Mouse (Mus musculus) forebrain, embryonic 14.5 days (tissue): Measurements from ENCODE around the gene Ltb4r2. TPM values are rescaled to one million over a fixed set of nuclear protein-coding genes. Genes with fewer than 3 reads are reported as not detected.
"Not testable (repeated sequence)": the region's sequence is repeated elsewhere in the genome, so short reads cannot be mapped to it uniquely, and the experiment has no call there.

Source experiments
- ATAC-seq: fragments of 200-750 bp; cut with Nextera tagmentation; 2 replicates; pipeline ENCODE4 v1.8.0; 2017; ENCODE audit warnings: mild to moderate bottlenecking, moderate library complexity
- DNase-seq: peaks from one replicate; pipeline ENCODE4 v3.0.0-alpha.2; 2015; ENCODE audit warnings: low spot score
- H3K27ac ChIP-seq: fragments of 300-500 bp; sonication (generic); 2 replicates; pipeline ENCODE4 v1.5.1; 2014; ENCODE audit warnings: low read depth, mild to moderate bottlenecking, control low read depth, low read length, moderate library complexity
- H3K27me3 ChIP-seq: fragments of 300-500 bp; sonication (generic); replicated peaks from 2 replicates; pipeline ENCODE4 v1.6.1; 2014; ENCODE audit warnings: low read length, control low read depth, mixed read lengths; ENCODE audit not compliant: control insufficient read depth, insufficient read depth
- H3K36me3 ChIP-seq: fragments of 300-500 bp; sonication (generic); 2 replicates; pipeline ENCODE4 v1.6.1; 2014; ENCODE audit warnings: low read length, control low read depth; ENCODE audit not compliant: control insufficient read depth, insufficient read depth
- H3K4me1 ChIP-seq: fragments of 300-500 bp; sonication (generic); 2 replicates; pipeline ENCODE4 v1.6.1; 2014; ENCODE audit warnings: antibody characterized with exemption, low read length, control low read depth; ENCODE audit not compliant: control insufficient read depth, insufficient read depth
- H3K4me2 ChIP-seq: fragments of 300-500 bp; sonication (generic); 2 replicates; pipeline ENCODE4 v1.6.1; 2014; ENCODE audit warnings: mild to moderate bottlenecking, control low read depth, low read length
- H3K4me3 ChIP-seq: fragments of 300-500 bp; sonication (generic); 2 replicates; pipeline ENCODE4 v1.5.1; 2014; ENCODE audit warnings: low read depth, low read length, control low read depth
- H3K9ac ChIP-seq: fragments of 300-500 bp; sonication (generic); 2 replicates; pipeline ENCODE4 v1.6.1; 2014; ENCODE audit warnings: mild to moderate bottlenecking, low read length, control low read depth, moderate library complexity
- H3K9me3 ChIP-seq: fragments of 300-500 bp; sonication (generic); replicated peaks from 2 replicates; pipeline ENCODE4 v1.6.1; 2016; ENCODE audit warnings: low read length, control low read depth, mixed read lengths; ENCODE audit not compliant: control insufficient read depth
- WGBS: fragments of 180-500 bp; shearing (Covaris S2); extraction: QIAGEN DNeasy Blood & Tissue Kit; methylation state at CpG from one replicate; pipeline ENCODE4 v1.1.7; 2014; 5-methylcytosine and 5-hydroxymethylcytosine counted together
- polyA plus RNA-seq: library from polyadenylated mRNA; unstranded; fragments of >200 nt; fragmentation: Nextera tagmentation; extraction: Ambion mirVana; gene quantifications from 2 replicates; pipeline ENCODE4 v1.2.1, GENCODE M21; 2014

The Ltb4r2 gene
- polyA plus RNA-seq, 1 experiment from 2014 or later: 0.14 TPM

GRCm38 (mm10) chr14:55747051-55747847 lies 14.0 kb upstream of the Ltb4r2 start:
- H3K4me3 ChIP-seq: no peak overlapping the region
- DNase-seq (no peak), ATAC-seq (no peak)
- peaks cover 30% of the 10 kb centered on the region for H3K36me3 ChIP-seq
- no peak overlapping the region for H3K27ac ChIP-seq
- peak overlapping the region; percentile 93 for H3K4me2 ChIP-seq
- no peaks in the 10 kb centered on the region for H3K27me3 ChIP-seq
- H3K9me3 ChIP-seq: no peaks in the 10 kb centered on the region
- no peak overlapping the region for H3K9ac ChIP-seq
- 93% methylated on average over 10 of the region's 10 CpGs for WGBS
- peaks cover 16% of the 10 kb centered on the region for H3K4me1 ChIP-seq

GRCm38 (mm10) chr14:55757566-55757965 lies 3.7 kb upstream of the Ltb4r2 start:
- H3K9ac ChIP-seq: no peak overlapping the region
- peaks cover 21% of the 10 kb centered on the region for H3K27me3 ChIP-seq
- DNase-seq (no peak), ATAC-seq (no peak)
- H3K4me3 ChIP-seq: no peak overlapping the region
- peaks cover 4% of the 10 kb centered on the region; the same call in 1 of the 2 replicates for H3K4me1 ChIP-seq
- no peak overlapping the region for H3K4me2 ChIP-seq
- H3K36me3 ChIP-seq: peaks cover 36% of the 10 kb centered on the region
- no peaks in the 10 kb centered on the region for H3K9me3 ChIP-seq
- H3K27ac ChIP-seq: no peak overlapping the region
- WGBS: 85% methylated on average over 6 of the region's 6 CpGs

GRCm38 (mm10) chr14:55758363-55758784 lies 2.9 kb upstream of the Ltb4r2 start, which contains the start of gene Cideb:
Gene Cideb (minus strand): TSS chr14:55758458.
- peaks cover 4% of the 10 kb centered on the region; the same call in 1 of the 2 replicates for H3K4me1 ChIP-seq
- ATAC-seq (peak; percentile 5; the same call in 1 of the 2 replicates), DNase-seq (peak; percentile 78)
- H3K27ac ChIP-seq: no peak within 1 kb of the TSS
- peaks cover 29% of the 10 kb centered on the region for H3K27me3 ChIP-seq
- H3K9me3 ChIP-seq: no peaks in the 10 kb centered on the region
- 18% methylated on average over 8 of the region's 8 CpGs for WGBS
- H3K9ac ChIP-seq: no peak within 1 kb of the TSS
- H3K36me3 ChIP-seq: peaks cover 28% of the 10 kb centered on the region
- no peak within 1 kb of the TSS for H3K4me3 ChIP-seq
- no peak within 1 kb of the TSS for H3K4me2 ChIP-seq

GRCm38 (mm10) chr14:55760156-55760555 lies 1.1 kb upstream of the Ltb4r2 start:
- ATAC-seq (peak; percentile 40), DNase-seq (peak; percentile 87)
- Histone ChIP-seq H3K27me3 (peaks cover 39% of the 10 kb centered on the region), H3K36me3 (peaks cover 10% of the 10 kb centered on the region), H3K4me2 (peak overlapping the region; percentile 30)
- not testable (repeated sequence) for H3K4me1 ChIP-seq, H3K4me3 ChIP-seq, H3K9ac ChIP-seq, H3K9me3 ChIP-seq, H3K27ac ChIP-seq
- WGBS: 0% methylated on average over 5 of the region's 6 CpGs

- under 1% methylated on average over 77 of the region's 77 CpGs for WGBS
- no peak overlapping the region; the same call in 1 of the 2 replicates for H3K27ac ChIP-seq
These were observed 983 bp downstream of the Ltb4r2 start for GRCm38 (mm10) chr14:55762001-55762821.

GRCm38 (mm10) chr14:55763166-55763565 lies 1.9 kb downstream of the Ltb4r2 start:
- Histone ChIP-seq H3K27ac (no peak overlapping the region), H3K4me3 (no peak overlapping the region), H3K9ac (no peak overlapping the region), H3K9me3 (no peaks in the 10 kb centered on the region), H3K36me3 (no peaks in the 10 kb centered on the region), H3K27me3 (peaks cover 56% of the 10 kb centered on the region), H3K4me1 (peaks cover 8% of the 10 kb centered on the region; the same call in 1 of the 2 replicates), H3K4me2 (0 out of 2 replicates have a peak overlapping the region, but pooled peaks have one; percentile 92)
- no peak for DNase-seq
- 66% methylated on average over 7 of the region's 7 CpGs for WGBS
- ATAC-seq: no peak

More at GRCm38 (mm10) chr14:55762001-55762821, 983 bp downstream of the Ltb4r2 start:
- peaks cover 48% of the 10 kb centered on the region for H3K27me3 ChIP-seq
- peak overlapping the region; percentile 92 for H3K4me2 ChIP-seq
- no peaks in the 10 kb centered on the region for H3K9me3 ChIP-seq
- H3K4me1 ChIP-seq: peaks cover 4% of the 10 kb centered on the region; the same call in 1 of the 2 replicates
- H3K9ac ChIP-seq: peak overlapping the region; percentile 75
- H3K4me3 ChIP-seq: peak overlapping the region; percentile 53
- DNase-seq (peak; percentile 57), ATAC-seq (peak; percentile 80)
- no peaks in the 10 kb centered on the region for H3K36me3 ChIP-seq

GRCm38 (mm10) chr14:55765696-55766095 lies 4.5 kb downstream of the Ltb4r2 start, which contains the start of gene Ltb4r1:
Gene Ltb4r1 (plus strand): TSS chr14:55765962.
- Histone ChIP-seq H3K27me3 (peaks cover 58% of the 10 kb centered on the region), H3K9ac (no peak within 1 kb of the TSS), H3K4me2 (no peak within 1 kb of the TSS), H3K27ac (no peak within 1 kb of the TSS), H3K9me3 (no peaks in the 10 kb centered on the region), H3K4me1 (peaks cover 8% of the 10 kb centered on the region; the same call in 1 of the 2 replicates), H3K4me3 (no peak within 1 kb of the TSS), H3K36me3 (no peaks in the 10 kb centered on the region)
- ATAC-seq (no peak), DNase-seq (no peak)
- 78% methylated on average over 4 of the region's 4 CpGs for WGBS

- H3K4me3 ChIP-seq: peak overlapping the region; percentile 39
- DNase-seq (peak; percentile 48), ATAC-seq (peak; percentile 66)
- H3K9me3 ChIP-seq: no peaks in the 10 kb centered on the region
- H3K4me2 ChIP-seq: peak overlapping the region; percentile 58
- no peak overlapping the region for H3K27ac ChIP-seq
- WGBS: 13% methylated on average over 52 of the region's 52 CpGs
- no peaks in the 10 kb centered on the region for H3K36me3 ChIP-seq
- H3K27me3 ChIP-seq: peaks cover 39% of the 10 kb centered on the region
- peaks cover 4% of the 10 kb centered on the region; the same call in 1 of the 2 replicates for H3K4me1 ChIP-seq
- H3K9ac ChIP-seq: peak overlapping the region; percentile 57
These were observed 6.5 kb downstream of the Ltb4r2 start for GRCm38 (mm10) chr14:55767519-55768414.
